Mouse (Mus musculus) MEL-GATA-1-ER (cell line): ENCODE measurements around the gene 2310011J03Rik.
A peak's percentile ranks its signal among the peaks of the same experiment; 100 is the strongest.

ENCODE experiments used
- DNase-seq: peaks from one replicate; pipeline ENCODE4 v3.0.0-alpha.2; 2012; ENCODE audit warnings: low read depth; ENCODE audit errors: extremely low read depth

The 2310011J03Rik gene

GRCm38 (mm10) chr10:80317011-80317410 lies 3.3 kb downstream of the 2310011J03Rik start:
- no peak for DNase-seq

- DNase-seq = no peak
Measured at GRCm38 (mm10) chr10:80316359-80316781, 4.0 kb downstream of the 2310011J03Rik start.

GRCm38 (mm10) chr10:80315315-80315714 lies 5.0 kb downstream of the 2310011J03Rik start:
- DNase-seq = no peak

GRCm38 (mm10) chr10:80314494-80315001 lies 5.8 kb downstream of the 2310011J03Rik start:
- DNase-seq = no peak

GRCm38 (mm10) chr10:80313627-80314201 lies 6.6 kb downstream of the 2310011J03Rik start:
- DNase-seq = no peak

- no peak for DNase-seq
Measured at GRCm38 (mm10) chr10:80312586-80313504, 7.5 kb downstream of the 2310011J03Rik start.

- DNase-seq = no peak
Measured at GRCm38 (mm10) chr10:80311560-80311959, 8.8 kb downstream of the 2310011J03Rik start.

GRCm38 (mm10) chr10:80304862-80305261 lies 15.5 kb downstream of the 2310011J03Rik start:
- peak; percentile 63 for DNase-seq

- peak; percentile 68 for DNase-seq
Measured at GRCm38 (mm10) chr10:80304458-80304857, 15.9 kb downstream of the 2310011J03Rik start.

GRCm38 (mm10) chr10:80302471-80302881 lies 17.9 kb downstream of the 2310011J03Rik start:
- DNase-seq = no peak

GRCm38 (mm10) chr10:80302082-80302355 lies 18.3 kb downstream of the 2310011J03Rik start:
- no peak for DNase-seq

GRCm38 (mm10) chr10:80301256-80302081 lies 18.9 kb downstream of the 2310011J03Rik start:
- DNase-seq = no peak

GRCm38 (mm10) chr10:80300672-80301181 lies 19.6 kb downstream of the 2310011J03Rik start:
- DNase-seq = no peak

GRCm38 (mm10) chr10:80299824-80300223 lies 20.5 kb downstream of the 2310011J03Rik start:
- DNase-seq = no peak

GRCm38 (mm10) chr10:80299301-80299700 lies 21.0 kb downstream of the 2310011J03Rik start:
- no peak for DNase-seq

GRCm38 (mm10) chr10:80298571-80299281 lies 21.6 kb downstream of the 2310011J03Rik start:
- DNase-seq = no peak

- DNase-seq = no peak
Measured at GRCm38 (mm10) chr10:80297526-80298133, 22.7 kb downstream of the 2310011J03Rik start.

GRCm38 (mm10) chr10:80296824-80297223 lies 23.5 kb downstream of the 2310011J03Rik start:
- DNase-seq = no peak

GRCm38 (mm10) chr10:80295618-80296425 lies 24.5 kb downstream of the 2310011J03Rik start, which contains the start of gene Apc2:
Apc2 (plus strand) TSS chr10:80295977.
- peak; percentile 63 for DNase-seq
